ENCODE assay signal across 10 mouse cellular contexts in genomic region chr17:40904721-40905154, GRCm38 (mm10). TPM values are rescaled to one million over a fixed set of nuclear protein-coding genes. Genes with fewer than 3 reads are reported as not detected.
DNase-seq lines count a peak whose midpoint lies in the region; ATAC-seq and TF ChIP-seq lines count a peak whose summit lies in the region.
"Had no signal": no experiment of that assay in that cellular context is flagged by ENCODE, and none has a peak within 500 bp of the region (broad histone marks: within the 10 kb centered on the region; RNA-seq: fewer than 3 reads in every experiment).

No protein-coding gene starts in this region.

- TF ChIP-seq CTCF in thymus, adult 2 months (IDR thresholded peaks at IDR 0.05; ENCODE audit: borderline replicate concordance, control insufficient read depth, extremely low read depth, insufficient read depth, low read length, poor library complexity) = no peak

- H3K4me3 ChIP-seq in heart, embryonic 10.5 days = peak overlapping the region; percentile 50
- no peak overlapping the region for H3K4me3 ChIP-seq in forebrain, embryonic 11.5 days (ENCODE audit: low read depth, low read length)
- H3K4me3 ChIP-seq in limb, embryonic 14.5 days (replicated peaks; ENCODE audit: low read length) = 0 out of 2 replicates have a peak overlapping the region, but pooled peaks have one; percentile 2
- no peak overlapping the region for H3K4me3 ChIP-seq in thymus, adult 2 months (ENCODE audit: control insufficient read depth, insufficient read depth, low read length)

- no peak overlapping the region for H3K9ac ChIP-seq in forebrain, embryonic 11.5 days (ENCODE audit: low read length)
- H3K9ac ChIP-seq in limb, embryonic 14.5 days (ENCODE audit: low read depth, low read length, severe bottlenecking) = no peak overlapping the region

- H3K27me3 ChIP-seq in heart, embryonic 10.5 days (ENCODE audit: insufficient read depth, poor library complexity, severe bottlenecking) = no peaks in the 10 kb centered on the region
- no peaks in the 10 kb centered on the region for H3K27me3 ChIP-seq in forebrain, embryonic 11.5 days (ENCODE audit: control insufficient read depth, insufficient read depth, low read length)
- H3K27me3 ChIP-seq in limb, embryonic 14.5 days (ENCODE audit: control insufficient read depth, insufficient read depth, low read length) = no peaks in the 10 kb centered on the region
- no peaks in the 10 kb centered on the region for H3K27me3 ChIP-seq in thymus, adult 2 months (ENCODE audit: control insufficient read depth, insufficient read depth, low read length)
- H3K27me3 ChIP-seq: CH12.LX had no signal

- no peaks in the 10 kb centered on the region for H3K9me3 ChIP-seq in heart, embryonic 10.5 days
- no peaks in the 10 kb centered on the region for H3K9me3 ChIP-seq in forebrain, embryonic 11.5 days (ENCODE audit: control insufficient read depth, low read length)
- H3K9me3 ChIP-seq in limb, embryonic 14.5 days (ENCODE audit: control insufficient read depth, low read length) = no peaks in the 10 kb centered on the region

- no peak for DNase-seq in heart, embryonic 10.5 days (ENCODE audit: low spot score)
- DNase-seq in heart, postnatal 25 days (ENCODE audit: low spot score) = no peak
- DNase-seq in brain, adult 2 months (ENCODE audit: low read depth, low spot score) = peak; percentile 51
- no peak for DNase-seq in forebrain, embryonic 11.5 days (ENCODE audit: low spot score)
- DNase-seq in limb, embryonic 14.5 days (ENCODE audit: low spot score) = no peak
- DNase-seq in urinary bladder, postnatal 10 days (ENCODE audit: low spot score) = no peak
- DNase-seq in thymus, adult 2 months = no peak
- DNase-seq in layer of hippocampus, postnatal 10 days (ENCODE audit: low spot score in 2 of 2) = no peak

- H3K36me3 ChIP-seq in heart, embryonic 10.5 days = no peaks in the 10 kb centered on the region
- no peaks in the 10 kb centered on the region for H3K36me3 ChIP-seq in forebrain, embryonic 11.5 days (ENCODE audit: control insufficient read depth, insufficient read depth, low read length)
- no peaks in the 10 kb centered on the region for H3K36me3 ChIP-seq in limb, embryonic 14.5 days (ENCODE audit: control insufficient read depth, insufficient read depth, low read length)
- H3K36me3 ChIP-seq in thymus, adult 2 months (ENCODE audit: control insufficient read depth, insufficient read depth, low read length) = no peaks in the 10 kb centered on the region

- H3K27ac ChIP-seq in heart, embryonic 10.5 days = peak overlapping the region; percentile 31; the same call in 1 of the 2 replicates
- H3K27ac ChIP-seq in forebrain, embryonic 11.5 days (ENCODE audit: low read depth, low read length) = no peak overlapping the region
- no peak overlapping the region for H3K27ac ChIP-seq in limb, embryonic 14.5 days (replicated peaks; ENCODE audit: low read depth, low read length)
- no peak overlapping the region for H3K27ac ChIP-seq in thymus, adult 2 months (ENCODE audit: control insufficient read depth, insufficient read depth, low read length)

- H3K4me1 ChIP-seq in heart, embryonic 10.5 days = peaks cover 11% of the 10 kb centered on the region
- H3K4me1 ChIP-seq in forebrain, embryonic 11.5 days (replicated peaks; ENCODE audit: control insufficient read depth, insufficient read depth, low read length) = no peaks in the 10 kb centered on the region
- H3K4me1 ChIP-seq in limb, embryonic 14.5 days (ENCODE audit: control insufficient read depth, insufficient read depth, low read length) = peaks cover 5% of the 10 kb centered on the region; the same call in 1 of the 2 replicates
- no peaks in the 10 kb centered on the region for H3K4me1 ChIP-seq in thymus, adult 2 months (replicated peaks; ENCODE audit: control insufficient read depth, insufficient read depth, low read length)

- ATAC-seq in forebrain, embryonic 11.5 days (replicated peaks; ENCODE audit: low FRiP score) = no peak
- ATAC-seq in limb, embryonic 14.5 days (ENCODE audit: low FRiP score, low read depth) = 0 out of 2 replicates have a peak, but pooled peaks have one; percentile 26

- H3K4me2 ChIP-seq in forebrain, embryonic 11.5 days (ENCODE audit: low read depth, low read length, severe bottlenecking) = peak overlapping the region; percentile 26; the same call in 1 of the 2 replicates
- peak overlapping the region; percentile 35; the same call in 1 of the 2 replicates for H3K4me2 ChIP-seq in limb, embryonic 14.5 days (replicated peaks; ENCODE audit: low read depth, low read length, severe bottlenecking)

- no peak for TF ChIP-seq POLR2A in limb, embryonic 14.5 days (IDR thresholded peaks at IDR 0.05; ENCODE audit: borderline replicate concordance, extremely low read depth, insufficient read depth, insufficient read length)
- no peak for TF ChIP-seq POLR2A in thymus, adult 2 months (IDR thresholded peaks at IDR 0.05; ENCODE audit: control insufficient read depth, extremely low read depth, insufficient read depth, low read length, poor library complexity)

- intact Hi-C loops in heart, postnatal 25 days (cut with DNase I) = no loop called here

- WGBS in heart, embryonic 10.5 days = 5% methylated on average over 14 of the region's 14 CpGs
- 10% methylated on average over 13 of the region's 14 CpGs for WGBS in forebrain, embryonic 11.5 days
- 10% methylated on average over 14 of the region's 14 CpGs for WGBS in limb, embryonic 14.5 days
- WGBS in thymus, adult 2 months = 16% methylated on average over 13 of the region's 14 CpGs

RNA-seq across cellular contexts. Expression of gene Glyatl3, which starts 9.4 kb away (rescaled TPM):
- not detected in 2 replicates for polyA plus RNA-seq in heart, embryonic 10.5 days (2016; fragmentation: Nextera tagmentation; extraction: Ambion mirVana)
- total RNA-seq in heart, postnatal 25 days (2021) = not detected
- 0.56 TPM in 1 of 2 replicates, not detected in the other for polyA plus RNA-seq in forebrain, embryonic 11.5 days (2014; fragmentation: Nextera tagmentation; extraction: Ambion mirVana)
- polyA plus RNA-seq in limb, embryonic 14.5 days (2012; rRNA removed) = 0.20 TPM in 2 replicates
- 0.21 TPM in 1 of 2 replicates, not detected in the other for polyA plus RNA-seq in limb, embryonic 14.5 days (2014; fragmentation: Nextera tagmentation; extraction: Ambion mirVana)
- 0.09 and 0.27 TPM in 2 replicates for polyA plus RNA-seq in thymus, adult 2 months (2012; rRNA removed)
- not detected for total RNA-seq in layer of hippocampus, postnatal 10 days (2021)
- total RNA-seq: CH12.LX had no signal
- polyA plus RNA-seq: gonadal fat pad, adult 2 months had no signal

RNA-seq across cellular contexts. Expression of gene 9130008F23Rik, which starts 24.4 kb away (rescaled TPM):
- polyA plus RNA-seq in heart, embryonic 10.5 days (2016; fragmentation: Nextera tagmentation; extraction: Ambion mirVana) = 3.3 and 3.4 TPM in 2 replicates
- 1 to 10 TPM in 1 of 2 experiments, under 1 TPM in 1; 0.88 to 1.1 TPM for total RNA-seq in heart, postnatal 25 days (2021)
- 0.95 and 1.1 TPM in 2 replicates for polyA plus RNA-seq in forebrain, embryonic 11.5 days (2014; fragmentation: Nextera tagmentation; extraction: Ambion mirVana)
- polyA plus RNA-seq in limb, embryonic 14.5 days (2012; rRNA removed) = 2.7 and 3.0 TPM in 2 replicates
- 1.8 and 1.9 TPM in 2 replicates for polyA plus RNA-seq in limb, embryonic 14.5 days (2014; fragmentation: Nextera tagmentation; extraction: Ambion mirVana)
- 0.70 and 1.3 TPM in 2 replicates for polyA plus RNA-seq in thymus, adult 2 months (2012; rRNA removed)
- total RNA-seq in layer of hippocampus, postnatal 10 days (2021) = under 1 TPM; 0.53 to 0.69 TPM
- total RNA-seq: CH12.LX had no signal

RNA-seq across cellular contexts. Expression of gene Mut, which starts 29.7 kb away (rescaled TPM):
- polyA plus RNA-seq in heart, embryonic 10.5 days (2016; fragmentation: Nextera tagmentation; extraction: Ambion mirVana) = 34.2 and 40.0 TPM in 2 replicates
- 100 to 1,000 TPM; 148 to 157 TPM for total RNA-seq in heart, postnatal 25 days (2021)
- 26.9 and 27.4 TPM in 2 replicates for polyA plus RNA-seq in forebrain, embryonic 11.5 days (2014; fragmentation: Nextera tagmentation; extraction: Ambion mirVana)
- polyA plus RNA-seq in limb, embryonic 14.5 days (2012; rRNA removed) = 17.0 and 18.2 TPM in 2 replicates
- polyA plus RNA-seq in limb, embryonic 14.5 days (2014; fragmentation: Nextera tagmentation; extraction: Ambion mirVana) = 31.6 and 38.5 TPM in 2 replicates
- 9.1 and 9.2 TPM in 2 replicates for polyA plus RNA-seq in thymus, adult 2 months (2012; rRNA removed)
- 10 to 100 TPM; 33.7 to 34.4 TPM for total RNA-seq in layer of hippocampus, postnatal 10 days (2021)

RNA-seq across cellular contexts. Expression of gene Cenpq, which starts 30.1 kb away (rescaled TPM):
- 20.6 and 27.0 TPM in 2 replicates for polyA plus RNA-seq in heart, embryonic 10.5 days (2016; fragmentation: Nextera tagmentation; extraction: Ambion mirVana)
- 1 to 10 TPM; 4.9 to 6.5 TPM for total RNA-seq in heart, postnatal 25 days (2021)
- polyA plus RNA-seq in forebrain, embryonic 11.5 days (2014; fragmentation: Nextera tagmentation; extraction: Ambion mirVana) = 39.5 and 46.4 TPM in 2 replicates
- 12.4 and 17.3 TPM in 2 replicates for polyA plus RNA-seq in limb, embryonic 14.5 days (2012; rRNA removed)
- 22.6 and 23.2 TPM in 2 replicates for polyA plus RNA-seq in limb, embryonic 14.5 days (2014; fragmentation: Nextera tagmentation; extraction: Ambion mirVana)
- 3.9 and 4.8 TPM in 2 replicates for polyA plus RNA-seq in thymus, adult 2 months (2012; rRNA removed)
- total RNA-seq in layer of hippocampus, postnatal 10 days (2021) = 1 to 10 TPM; 5.1 to 6.3 TPM

Comparison
In these comparisons a context has a peak if more than half of its experiments do, and no peak if none do; other contexts are left out.
1. H3K4me3 ChIP-seq: peak in heart, embryonic 10.5 days (single experiment) and limb, embryonic 14.5 days (single experiment); none in forebrain, embryonic 11.5 days (single experiment) and thymus, adult 2 months (single experiment).